Mouse (Mus musculus) small intestine, adult 2 months (tissue): ENCODE data around the gene Prtn3. TPM values are rescaled to one million over a fixed set of nuclear protein-coding genes. Genes with fewer than 3 reads are reported as not detected.
A peak's percentile ranks its signal among the peaks of the same experiment; 100 is the strongest.

Experiments
- H3K27ac ChIP-seq: fragments of 200-500 bp; 2 replicates; pipeline ENCODE4 v1.5.1; 2012; ENCODE audit warnings: low read depth, low read length, control low read depth, inconsistent platforms; ENCODE audit not compliant: insufficient read depth
- H3K27me3 ChIP-seq: fragments of 200-500 bp; 2 replicates; pipeline ENCODE4 v1.6.1; 2012; ENCODE audit warnings: mild to moderate bottlenecking, moderate library complexity, low read length, inconsistent platforms; ENCODE audit not compliant: control insufficient read depth, insufficient read depth
- H3K36me3 ChIP-seq: fragments of 200-500 bp; 2 replicates; pipeline ENCODE4 v1.6.1; 2012; ENCODE audit warnings: mild to moderate bottlenecking, low read length, control low read depth, inconsistent platforms; ENCODE audit not compliant: control insufficient read depth, insufficient read depth
- H3K4me1 ChIP-seq: fragments of 200-500 bp; 2 replicates; pipeline ENCODE4 v1.6.1; 2012; ENCODE audit warnings: low read length, inconsistent platforms, mixed read lengths; ENCODE audit not compliant: control insufficient read depth, insufficient read depth, insufficient read length
- H3K4me3 ChIP-seq: fragments of 200-500 bp; 2 replicates; pipeline ENCODE4 v1.5.1; 2012; ENCODE audit warnings: low read depth, mild to moderate bottlenecking, control low read depth, inconsistent platforms, low read length, moderate library complexity
- CTCF ChIP-seq: fragments of 200-500 bp; IDR thresholded peaks from 2 replicates; pipeline ENCODE4 v1.5.1; 2012; ENCODE audit warnings: low read depth, mild to moderate bottlenecking, control low read depth, inconsistent platforms, low read length, moderate library complexity, mixed read lengths; ENCODE audit not compliant: insufficient replicate concordance, insufficient read length; ENCODE audit errors: extremely low read depth
- POLR2A ChIP-seq: fragments of 200-500 bp; IDR thresholded peaks from 2 replicates; pipeline ENCODE4 v1.6.1; 2012; ENCODE audit warnings: low read depth, mild to moderate bottlenecking, control low read depth, inconsistent platforms, low read length, moderate library complexity
- WGBS: fragments of 180-500 bp; shearing (Covaris S2); methylation state at CpG from one replicate; pipeline ENCODE4 v1.1.7; 2018; 5-methylcytosine and 5-hydroxymethylcytosine counted together
- polyA plus RNA-seq: library from polyadenylated mRNA; depleted of rRNA; stranded (reverse); fragments of >200 nt; gene quantifications from 2 replicates; pipeline ENCODE4 v1.2.3, GENCODE M21; 2012; rRNA removed

Gene Prtn3
- 1.6 and 2.1 TPM in 2 replicates for polyA plus RNA-seq

- H3K27me3 ChIP-seq, result peaks cover 13% of the 10 kb centered on the region; the same call in 1 of the 2 replicates
- no peaks in the 10 kb centered on the region for H3K36me3 ChIP-seq
- H3K4me3 ChIP-seq, result peak within 1 kb of the TSS; percentile 63
- peaks cover 11% of the 10 kb centered on the region for H3K4me1 ChIP-seq
- H3K27ac ChIP-seq, result no peak within 1 kb of the TSS
- TF ChIP-seq POLR2A, result no peak
- TF ChIP-seq CTCF, result no peak
- WGBS, result under 1% methylated on average over 57 of the region's 57 CpGs
These were observed at the start of gene Prtn3, which contains the start of gene Plppr3 for GRCm38 (mm10) chr10:79874290-79874862. TSS of gene Prtn3 (plus strand) at chr10:79874476. TSS of gene Plppr3 (minus strand) at chr10:79874634.

GRCm38 (mm10) chr10:79831583-79831982 lies 42.7 kb upstream of the Prtn3 start:
- Histone ChIP-seq H3K27ac (no peak overlapping the region), H3K4me3 (no peak overlapping the region), H3K36me3 (peaks cover 55% of the 10 kb centered on the region), H3K4me1 (peaks cover 29% of the 10 kb centered on the region), H3K27me3 (no peaks in the 10 kb centered on the region)
- no peak for TF ChIP-seq POLR2A
- TF ChIP-seq CTCF, result no peak
- 80% methylated on average over 3 of the region's 3 CpGs for WGBS

- Histone ChIP-seq H3K4me3 (no peak overlapping the region), H3K36me3 (peaks cover 49% of the 10 kb centered on the region), H3K4me1 (peaks cover 25% of the 10 kb centered on the region), H3K27ac (no peak overlapping the region), H3K27me3 (no peaks in the 10 kb centered on the region)
- 37% methylated on average over 7 of the region's 7 CpGs for WGBS
- no peak for TF ChIP-seq POLR2A
- TF ChIP-seq CTCF, result no peak
These were observed 42.1 kb upstream of the Prtn3 start for GRCm38 (mm10) chr10:79832026-79832785.

- Histone ChIP-seq H3K4me3 (no peak overlapping the region), H3K36me3 (peaks cover 43% of the 10 kb centered on the region), H3K4me1 (peaks cover 23% of the 10 kb centered on the region), H3K27ac (no peak overlapping the region), H3K27me3 (no peaks in the 10 kb centered on the region)
- TF ChIP-seq CTCF (no peak), POLR2A (no peak)
- 42% methylated on average over 9 of the region's 9 CpGs for WGBS
These were observed 41.5 kb upstream of the Prtn3 start for GRCm38 (mm10) chr10:79832786-79833181.

GRCm38 (mm10) chr10:79834769-79835398 lies 39.4 kb upstream of the Prtn3 start:
- Histone ChIP-seq H3K27ac (no peak overlapping the region), H3K27me3 (no peaks in the 10 kb centered on the region), H3K4me1 (peaks cover 23% of the 10 kb centered on the region), H3K4me3 (no peak overlapping the region), H3K36me3 (peaks cover 24% of the 10 kb centered on the region)
- WGBS, result 20% methylated on average over 9 of the region's 9 CpGs
- TF ChIP-seq CTCF, result peak; percentile 98
- no peak for TF ChIP-seq POLR2A

GRCm38 (mm10) chr10:79836918-79837317 lies 37.4 kb upstream of the Prtn3 start:
- no peak for TF ChIP-seq CTCF
- H3K4me3 ChIP-seq, result no peak overlapping the region
- no peaks in the 10 kb centered on the region for H3K27me3 ChIP-seq
- peaks cover 17% of the 10 kb centered on the region; the same call in 1 of the 2 replicates for H3K4me1 ChIP-seq
- peaks cover 4% of the 10 kb centered on the region for H3K36me3 ChIP-seq
- 96% methylated on average over 3 of the region's 3 CpGs for WGBS
- H3K27ac ChIP-seq, result no peak overlapping the region

- H3K36me3 ChIP-seq, result no peaks in the 10 kb centered on the region
These were observed 36.1 kb upstream of the Prtn3 start for GRCm38 (mm10) chr10:79838151-79838550.

More at GRCm38 (mm10) chr10:79838151-79838550, 36.1 kb upstream of the Prtn3 start:
- WGBS, result 41% methylated on average over 2 of the region's 2 CpGs
- no peak overlapping the region for H3K4me3 ChIP-seq
- TF ChIP-seq CTCF, result no peak
- TF ChIP-seq POLR2A, result no peak
- peaks cover 13% of the 10 kb centered on the region; the same call in 1 of the 2 replicates for H3K4me1 ChIP-seq
- H3K27ac ChIP-seq, result no peak overlapping the region
- no peaks in the 10 kb centered on the region for H3K27me3 ChIP-seq
